Mouse (Mus musculus) cerebellum, adult 2 months (tissue): ENCODE measurements at regions not wholly inside any gene's neighbourhood (a gene's known extent, or its start where the extent isn't known, plus 50 kb on each side); places are given as distances from the start of the nearest gene placed in this dataset.

Experiments
- DNase-seq, 2 experiments: peaks; one replicate each; pipeline ENCODE4 v3.0.0; 2021
- H3K27ac ChIP-seq: fragments of 200-500 bp; 2 replicates; pipeline ENCODE4 v1.5.1; 2012; ENCODE audit warnings: low read length, control low read depth, inconsistent platforms; ENCODE audit not compliant: insufficient read depth
- H3K27me3 ChIP-seq: fragments of 200-500 bp; 2 replicates; pipeline ENCODE4 v1.6.1; 2012; ENCODE audit warnings: inconsistent platforms, mild to moderate bottlenecking, low read length, moderate library complexity; ENCODE audit not compliant: control insufficient read depth, insufficient read depth
- H3K4me1 ChIP-seq: fragments of 200-500 bp; 2 replicates; pipeline ENCODE4 v1.6.1; 2011; ENCODE audit warnings: low read length; ENCODE audit not compliant: control insufficient read depth, insufficient read depth
- H3K4me3 ChIP-seq: fragments of 200-500 bp; replicated peaks from 2 replicates; pipeline ENCODE3; 2011; ENCODE audit warnings: mild to moderate bottlenecking, low read depth, low read length, control low read depth; ENCODE audit not compliant: insufficient read depth
- CTCF ChIP-seq: fragments of 200-500 bp; IDR thresholded peaks from 2 replicates; pipeline ENCODE4 v1.5.1; 2011; ENCODE audit warnings: low read depth, mild to moderate bottlenecking, control low read depth, low read length, moderate library complexity, borderline replicate concordance; ENCODE audit not compliant: insufficient read depth
- POLR2A ChIP-seq: fragments of 200-500 bp; IDR thresholded peaks from 2 replicates; pipeline ENCODE4 v1.6.1; 2011; ENCODE audit warnings: low read length, control low read depth, borderline replicate concordance; ENCODE audit not compliant: insufficient read depth
- WGBS: fragments of 180-500 bp; shearing (Covaris S2); methylation state at CpG from one replicate; pipeline ENCODE4 v1.1.7; 2018; 5-methylcytosine and 5-hydroxymethylcytosine counted together

- H3K27ac ChIP-seq = no peak overlapping the region
- H3K4me3 ChIP-seq = no peak overlapping the region
- TF ChIP-seq POLR2A = no peak
- peak; percentile 38; the same call in 1 of the 2 replicates for TF ChIP-seq CTCF
- H3K4me1 ChIP-seq = peaks cover 4% of the 10 kb centered on the region; the same call in 1 of the 2 replicates
- no peaks in the 10 kb centered on the region for H3K27me3 ChIP-seq
- no peak for DNase-seq
- 69% methylated on average over 10 of the region's 10 CpGs for WGBS
Measured at GRCm38 (mm10) chr4:33706785-33707184, 217.6 kb upstream of the Cnr1 start.

GRCm38 (mm10) chr4:33716475-33717117, 207.8 kb upstream of the Cnr1 start:
- Histone ChIP-seq H3K27me3 (no peaks in the 10 kb centered on the region), H3K4me1 (no peaks in the 10 kb centered on the region), H3K4me3 (no peak overlapping the region), H3K27ac (no peak overlapping the region)
- 31% methylated on average over 20 of the region's 20 CpGs for WGBS
- DNase-seq = no peak
- TF ChIP-seq CTCF (no peak), POLR2A (no peak)

- DNase-seq = no peak
- H3K27ac ChIP-seq = no peak overlapping the region
- 84% methylated on average over 10 of the region's 10 CpGs for WGBS
- no peak overlapping the region for H3K4me3 ChIP-seq
- TF ChIP-seq CTCF (no peak), POLR2A (no peak)
- H3K4me1 ChIP-seq = no peaks in the 10 kb centered on the region
- no peaks in the 10 kb centered on the region for H3K27me3 ChIP-seq
Measured at GRCm38 (mm10) chr4:33720972-33721371, 203.4 kb upstream of the Cnr1 start.

GRCm38 (mm10) chr4:33721971-33722370, 202.4 kb upstream of the Cnr1 start:
- DNase-seq = no peak
- WGBS = 93% methylated on average over 4 of the region's 4 CpGs
- H3K4me1 ChIP-seq = no peaks in the 10 kb centered on the region
- no peak overlapping the region for H3K27ac ChIP-seq
- H3K4me3 ChIP-seq = no peak overlapping the region
- TF ChIP-seq POLR2A (no peak), CTCF (no peak)
- H3K27me3 ChIP-seq = no peaks in the 10 kb centered on the region

GRCm38 (mm10) chr4:33731837-33732236, 192.6 kb upstream of the Cnr1 start:
- no peaks in the 10 kb centered on the region for H3K27me3 ChIP-seq
- no peak overlapping the region for H3K4me3 ChIP-seq
- 82% methylated on average over 4 of the region's 4 CpGs for WGBS
- DNase-seq = peak in 1 of 2 experiments; percentile 7
- H3K27ac ChIP-seq = no peak overlapping the region
- TF ChIP-seq POLR2A = no peak
- TF ChIP-seq CTCF = no peak
- H3K4me1 ChIP-seq = peaks cover 8% of the 10 kb centered on the region

- WGBS = 40% methylated on average over 8 of the region's 8 CpGs
- no peaks in the 10 kb centered on the region for H3K27me3 ChIP-seq
Measured at GRCm38 (mm10) chr4:33734923-33735322, 189.5 kb upstream of the Cnr1 start.

GRCm38 (mm10) chr4:33735442-33735966, 188.9 kb upstream of the Cnr1 start:
- peak; percentile 45 to 57 for DNase-seq
- WGBS = 54% methylated on average over 3 of the region's 3 CpGs
- no peaks in the 10 kb centered on the region for H3K27me3 ChIP-seq
- H3K4me3 ChIP-seq = no peak overlapping the region
- peaks cover 8% of the 10 kb centered on the region for H3K4me1 ChIP-seq
- peak overlapping the region; percentile 90 for H3K27ac ChIP-seq
- TF ChIP-seq CTCF (no peak), POLR2A (no peak)

More at GRCm38 (mm10) chr4:33734923-33735322, 189.5 kb upstream of the Cnr1 start:
- Histone ChIP-seq H3K4me3 (no peak overlapping the region), H3K27ac (no peak overlapping the region), H3K4me1 (peaks cover 8% of the 10 kb centered on the region)
- TF ChIP-seq POLR2A (no peak), CTCF (no peak)
- DNase-seq = peak; percentile 24 to 25

GRCm38 (mm10) chr4:33736061-33736701, 188.2 kb upstream of the Cnr1 start:
- DNase-seq = peak; percentile 90 to 93
- Histone ChIP-seq H3K4me3 (no peak overlapping the region), H3K27me3 (no peaks in the 10 kb centered on the region), H3K4me1 (peaks cover 8% of the 10 kb centered on the region), H3K27ac (peak overlapping the region; percentile 90; the same call in 1 of the 2 replicates)
- TF ChIP-seq CTCF (no peak), POLR2A (no peak)
- WGBS = 28% methylated on average over 9 of the region's 9 CpGs
